Mouse (Mus musculus): ENCODE measurements around the gene Insyn1.

Gene Insyn1

GRCm38 (mm10) chr9:58487076-58487475 is 1.3 kb upstream of the Insyn1 start:
- no peak for DNase-seq (ENCODE audit: low read depth, low spot score)

- no peak for DNase-seq (ENCODE audit: low read depth, low spot score)
Measured at GRCm38 (mm10) chr9:58489133-58489864, 896 bp downstream of the Insyn1 start.

GRCm38 (mm10) chr9:58489865-58490165 is 1.4 kb downstream of the Insyn1 start:
- DNase-seq (ENCODE audit: low read depth, low spot score) = no peak

- DNase-seq (ENCODE audit: low read depth, low spot score) = no peak
Measured at GRCm38 (mm10) chr9:58490391-58490790, 2.0 kb downstream of the Insyn1 start.

GRCm38 (mm10) chr9:58495035-58495434 is 6.6 kb downstream of the Insyn1 start:
- DNase-seq (ENCODE audit: low read depth, low spot score) = no peak

GRCm38 (mm10) chr9:58496470-58497182 is 8.2 kb downstream of the Insyn1 start:
- no peak for DNase-seq (ENCODE audit: low read depth, low spot score)

GRCm38 (mm10) chr9:58497942-58498341 is 9.5 kb downstream of the Insyn1 start:
- DNase-seq (ENCODE audit: low read depth, low spot score) = no peak

GRCm38 (mm10) chr9:58500946-58501345 is 12.5 kb downstream of the Insyn1 start:
- DNase-seq (ENCODE audit: low read depth, low spot score) = no peak

- DNase-seq (ENCODE audit: low read depth, low spot score) = peak; percentile 21
Measured at GRCm38 (mm10) chr9:58507216-58508005, 19.0 kb downstream of the Insyn1 start.

- DNase-seq (ENCODE audit: low read depth, low spot score) = no peak
Measured at GRCm38 (mm10) chr9:58510452-58510851, 22.0 kb downstream of the Insyn1 start.

GRCm38 (mm10) chr9:58513749-58514148 is 25.3 kb downstream of the Insyn1 start:
- DNase-seq (ENCODE audit: low read depth, low spot score) = no peak

- no peak for DNase-seq (ENCODE audit: low read depth, low spot score)
Measured at GRCm38 (mm10) chr9:58516480-58516879, 28.1 kb downstream of the Insyn1 start.

- no peak for DNase-seq (ENCODE audit: low read depth, low spot score)
Measured at GRCm38 (mm10) chr9:58517866-58518750, 29.7 kb downstream of the Insyn1 start.

- no peak for DNase-seq (ENCODE audit: low read depth, low spot score)
Measured at GRCm38 (mm10) chr9:58519953-58520352, 31.6 kb downstream of the Insyn1 start.

GRCm38 (mm10) chr9:58520816-58521581 is 32.6 kb downstream of the Insyn1 start:
- DNase-seq (ENCODE audit: low read depth, low spot score) = no peak

GRCm38 (mm10) chr9:58521883-58522423 is 33.5 kb downstream of the Insyn1 start:
- DNase-seq (ENCODE audit: low read depth, low spot score) = no peak

GRCm38 (mm10) chr9:58525108-58525507 is 36.7 kb downstream of the Insyn1 start:
- DNase-seq (ENCODE audit: low read depth, low spot score) = no peak

- no peak for DNase-seq (ENCODE audit: low read depth, low spot score)
Measured at GRCm38 (mm10) chr9:58527841-58528240, 39.4 kb downstream of the Insyn1 start.

- DNase-seq (ENCODE audit: low read depth, low spot score) = no peak
Measured at GRCm38 (mm10) chr9:58530407-58530806, 42.0 kb downstream of the Insyn1 start.

- DNase-seq (ENCODE audit: low read depth, low spot score) = no peak
Measured at GRCm38 (mm10) chr9:58532236-58532635, 43.8 kb downstream of the Insyn1 start.

Data from CD4-positive, CD25-positive, alpha-beta regulatory T cell, adult 2 months (primary cell).